Mouse (Mus musculus): Measurements from ENCODE around the gene Idi2.
"Not testable (repeated sequence)": the region's sequence is repeated elsewhere in the genome, so short reads cannot be mapped to it uniquely, and the experiment has no call there.

- TF ChIP-seq EP300 (IDR thresholded peaks at IDR 0.05; ENCODE audit: low read depth in 1 of 2, low read length in 2 of 2); ZC3H11A (IDR thresholded peaks at IDR 0.05; ENCODE audit: low read depth, low read length): not testable (repeated sequence)
These were observed 9.6 kb downstream of the Idi2 start for GRCm38 (mm10) chr13:8962266-8962665.
